Mouse (Mus musculus) G1E (cell line): ENCODE data around the gene Ran. TPM values are rescaled to one million over a fixed set of nuclear protein-coding genes. Genes with fewer than 3 reads are reported as not detected.
"Not testable (repeated sequence)": the region's sequence is repeated elsewhere in the genome, so short reads cannot be mapped to it uniquely, and the experiment has no call there.

Experiments
- ATAC-seq: 2 replicates; pipeline ENCODE4 v1.8.0; 2016; ENCODE audit warnings: mild to moderate bottlenecking; ENCODE audit not compliant: insufficient number of reproducible peaks, poor library complexity, low FRiP score, severe bottlenecking; ENCODE audit errors: extremely low read depth
- DNase-seq: peaks from one replicate; pipeline ENCODE4 v3.0.0; 2012; ENCODE audit warnings: low spot score
- H3K27me3 ChIP-seq: 2 replicates; pipeline ENCODE4 v1.6.1; 2012; ENCODE audit warnings: mild to moderate bottlenecking, low read length, inconsistent platforms; ENCODE audit not compliant: insufficient read depth
- H3K36me3 ChIP-seq: replicated peaks from 2 replicates; pipeline ENCODE3; 2012; ENCODE audit warnings: mild to moderate bottlenecking, inconsistent platforms
- H3K4me1 ChIP-seq: 2 replicates; pipeline ENCODE4 v1.6.1; 2012; ENCODE audit warnings: low read depth, low read length, inconsistent platforms, mixed read lengths; ENCODE audit not compliant: insufficient read depth
- H3K4me3 ChIP-seq: 2 replicates; pipeline ENCODE4 v1.5.1; 2012; ENCODE audit warnings: low read depth, mild to moderate bottlenecking, inconsistent platforms, low read length, moderate library complexity, mixed read lengths
- H3K9me3 ChIP-seq: replicated peaks from 2 replicates; pipeline ENCODE4 v1.6.1; 2012; ENCODE audit warnings: inconsistent platforms
- CTCF ChIP-seq: IDR thresholded peaks from 2 replicates; pipeline ENCODE4 v1.5.1; 2012; ENCODE audit warnings: low read depth, low read length, inconsistent platforms, mixed read lengths
- GATA1 ChIP-seq: IDR thresholded peaks from 2 replicates; pipeline ENCODE4 v1.6.1; 2012; ENCODE audit warnings: borderline replicate concordance, low read length, inconsistent platforms, mixed read lengths
- GATA2 ChIP-seq: IDR thresholded peaks from 2 replicates; pipeline ENCODE4 v1.6.1; 2012; ENCODE audit warnings: low read depth, low read length, inconsistent platforms, borderline replicate concordance
- POLR2AphosphoS5 ChIP-seq: IDR thresholded peaks from 2 replicates; pipeline ENCODE4 v1.6.1; 2012; ENCODE audit warnings: low read depth, low read length, inconsistent platforms; ENCODE audit not compliant: insufficient replicate concordance
- TAL1 ChIP-seq: conservative IDR thresholded peaks from 2 replicates; pipeline ENCODE4 v1.6.1; 2012; ENCODE audit warnings: low read depth, low read length, inconsistent platforms, mixed read lengths
- polyA plus RNA-seq: library from polyadenylated mRNA; stranded (reverse); fragments of >175 nt; gene quantifications from 2 replicates; pipeline ENCODE4 v1.2.3, GENCODE M21; 2012
- total RNA-seq, 2 experiments: library from RNA; stranded (forward) in 1 of 2; stranded (reverse) in 1 of 2; fragments of 200-1000 nt in 1 of 2; fragments of >200 nt in 1 of 2; fragmentation: Nextera tagmentation in 1 of 2; gene quantifications; 2 replicates each; pipeline ENCODE4 v1.2.3; 2014 to 2017

Ran gene
- total RNA-seq (2014; fragmentation: Nextera tagmentation) (161 and 173 TPM in 2 replicates), total RNA-seq (2017) (481 and 750 TPM in 2 replicates), polyA plus RNA-seq (5,187 and 6,161 TPM in 2 replicates)

DNA sequence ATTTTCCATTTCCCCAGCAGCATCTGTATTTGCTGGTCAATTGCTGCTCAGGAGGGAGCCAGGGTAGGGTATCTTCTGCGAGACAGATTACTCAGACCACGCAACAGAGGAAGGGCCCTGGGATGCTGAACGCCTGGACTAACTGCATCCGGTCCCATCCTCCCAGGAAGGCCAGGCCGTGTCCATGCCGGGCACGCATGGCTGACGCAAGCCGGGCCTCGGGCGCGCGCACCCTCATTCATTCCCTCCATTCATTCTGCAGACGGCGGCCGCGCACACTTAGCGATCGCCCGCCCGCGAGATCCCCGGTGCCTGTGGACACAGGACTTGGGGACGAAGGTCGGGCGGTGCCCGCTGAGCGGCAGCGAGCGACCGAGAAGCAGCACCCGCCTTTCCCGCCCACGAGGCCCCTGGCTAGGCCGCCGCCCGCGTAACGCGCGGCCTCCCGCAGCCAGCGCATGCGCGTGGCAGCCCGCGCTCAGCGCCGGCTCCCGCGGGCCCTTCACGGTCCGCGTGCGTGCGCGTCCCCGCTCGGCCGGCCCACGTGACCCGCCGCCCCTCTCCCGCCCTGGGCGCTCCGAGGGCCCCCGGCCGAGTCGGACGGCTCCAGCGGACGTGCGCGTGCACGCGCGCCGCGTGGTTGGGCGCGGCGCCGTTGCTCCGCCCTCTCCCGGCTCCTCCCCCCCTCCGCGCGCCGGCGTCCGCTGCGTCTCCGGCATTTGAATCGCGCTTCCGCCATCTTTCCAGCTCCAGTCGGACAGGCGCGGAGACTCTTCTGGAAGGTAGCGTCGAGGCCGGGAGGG lies at the start of gene Ran:
Gene Ran, plus strand, starts transcription at position 573 of the 803 bp plus-strand sequence.
- DNase-seq (peak; percentile 98), ATAC-seq (peak; percentile 77)
- Histone ChIP-seq H3K4me3 (peak within 1 kb of the TSS; percentile 95), H3K27me3 (no peaks in the 10 kb centered on the region), H3K36me3 (peaks cover 24% of the 10 kb centered on the region), H3K4me1 (peaks cover 23% of the 10 kb centered on the region), H3K9me3 (no peaks in the 10 kb centered on the region)
- TF ChIP-seq CTCF (no peak), GATA2 (no peak), TAL1 (no peak), GATA1 (no peak), POLR2AphosphoS5 (no peak)

DNA sequence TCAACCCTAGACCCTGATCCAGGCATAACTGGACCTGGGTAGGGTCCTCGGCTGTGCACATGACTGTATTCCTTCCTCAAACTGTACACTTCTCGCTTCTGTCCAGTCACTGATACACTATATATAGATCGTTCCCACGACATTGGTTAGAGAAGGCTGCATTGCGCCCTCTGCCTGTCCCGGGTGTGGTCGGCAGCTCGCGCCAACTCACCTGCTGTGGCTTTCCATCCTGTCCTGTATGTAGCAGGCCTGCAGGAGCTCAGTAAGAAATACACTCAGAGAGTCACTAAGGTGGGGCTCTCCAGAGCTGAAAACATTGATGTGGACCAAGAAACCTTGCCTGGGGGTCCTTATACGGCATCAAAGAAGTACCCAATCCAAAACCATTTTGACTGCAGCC lies 49.0 kb upstream of the Ran start:
- Histone ChIP-seq H3K27me3 (no peaks in the 10 kb centered on the region), H3K9me3 (peaks cover 5% of the 10 kb centered on the region; the same call in 1 of the 2 replicates), H3K36me3 (no peaks in the 10 kb centered on the region), H3K4me3 (no peak overlapping the region), H3K4me1 (no peaks in the 10 kb centered on the region)
- TF ChIP-seq TAL1 (no peak), GATA1 (no peak), POLR2AphosphoS5 (no peak), GATA2 (no peak), CTCF (no peak)
- DNase-seq (no peak), ATAC-seq (no peak)

GRCm38 (mm10) chr5:128971298-128971697 lies 48.6 kb upstream of the Ran start:
- H3K9me3 ChIP-seq: peaks cover 5% of the 10 kb centered on the region; the same call in 1 of the 2 replicates
- no peaks in the 10 kb centered on the region for H3K4me1 ChIP-seq
- H3K36me3 ChIP-seq: no peaks in the 10 kb centered on the region
- no peak overlapping the region for H3K4me3 ChIP-seq
- TF ChIP-seq GATA1 (no peak), CTCF (no peak), POLR2AphosphoS5 (no peak), GATA2 (no peak), TAL1 (no peak)
- no peak for ATAC-seq
- peak; percentile 55 for DNase-seq
- no peaks in the 10 kb centered on the region for H3K27me3 ChIP-seq

- Histone ChIP-seq H3K27me3 (no peaks in the 10 kb centered on the region), H3K36me3 (no peaks in the 10 kb centered on the region), H3K9me3 (peaks cover 6% of the 10 kb centered on the region), H3K4me1 (no peaks in the 10 kb centered on the region), H3K4me3 (no peak overlapping the region)
- ATAC-seq: peak; percentile 8; the same call in 1 of the 2 replicates
- DNase-seq: no peak
- peak; percentile 53 for TF ChIP-seq CTCF
- no peak for TF ChIP-seq POLR2AphosphoS5
Observed at GRCm38 (mm10) chr5:128976266-128976665, 43.6 kb upstream of the Ran start.

- H3K27me3 ChIP-seq, ATAC-seq, H3K36me3 ChIP-seq, H3K4me1 ChIP-seq, H3K4me3 ChIP-seq, DNase-seq, H3K9me3 ChIP-seq: not testable (repeated sequence)
Observed at GRCm38 (mm10) chr5:128977466-128977865, 42.4 kb upstream of the Ran start.

DNA sequence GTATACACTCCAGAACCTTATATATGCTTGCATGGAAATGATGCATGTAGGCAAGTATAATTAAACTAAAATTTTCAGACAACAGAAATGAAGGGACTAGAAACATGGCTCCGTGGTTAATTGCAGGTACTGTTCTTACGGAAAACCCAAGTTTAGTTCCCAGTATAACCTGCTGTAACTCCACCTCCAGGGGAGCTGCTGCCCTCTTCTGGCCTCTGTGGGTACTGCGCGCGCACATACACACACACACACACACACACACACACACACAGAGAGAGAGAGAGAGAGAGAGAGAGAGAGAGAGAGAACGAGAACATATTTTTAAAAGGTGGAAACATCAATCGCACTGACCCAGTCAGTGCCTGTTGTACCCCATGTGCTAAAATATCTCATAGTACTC lies 40.9 kb upstream of the Ran start:
- Histone ChIP-seq H3K4me3 (no peak overlapping the region), H3K4me1 (peaks cover 10% of the 10 kb centered on the region; the same call in 1 of the 2 replicates), H3K36me3 (peaks cover under 1% of the 10 kb centered on the region), H3K9me3 (peaks cover 6% of the 10 kb centered on the region), H3K27me3 (no peaks in the 10 kb centered on the region)
- DNase-seq (no peak), ATAC-seq (no peak)
- TF ChIP-seq TAL1: no peak
- no peak for TF ChIP-seq GATA1
- no peak for TF ChIP-seq CTCF
- TF ChIP-seq GATA2: no peak

- H3K27me3 ChIP-seq: no peaks in the 10 kb centered on the region
- H3K36me3 ChIP-seq: peaks cover 19% of the 10 kb centered on the region
- no peak for ATAC-seq
- H3K4me1 ChIP-seq: peaks cover 12% of the 10 kb centered on the region; the same call in 1 of the 2 replicates
- TF ChIP-seq POLR2AphosphoS5 (no peak), TAL1 (no peak), CTCF (no peak)
- H3K9me3 ChIP-seq: peaks cover 6% of the 10 kb centered on the region
- no peak overlapping the region for H3K4me3 ChIP-seq
- DNase-seq: no peak
Observed at GRCm38 (mm10) chr5:128980857-128981256, 39.0 kb upstream of the Ran start.
